In the genomic region with DNA sequence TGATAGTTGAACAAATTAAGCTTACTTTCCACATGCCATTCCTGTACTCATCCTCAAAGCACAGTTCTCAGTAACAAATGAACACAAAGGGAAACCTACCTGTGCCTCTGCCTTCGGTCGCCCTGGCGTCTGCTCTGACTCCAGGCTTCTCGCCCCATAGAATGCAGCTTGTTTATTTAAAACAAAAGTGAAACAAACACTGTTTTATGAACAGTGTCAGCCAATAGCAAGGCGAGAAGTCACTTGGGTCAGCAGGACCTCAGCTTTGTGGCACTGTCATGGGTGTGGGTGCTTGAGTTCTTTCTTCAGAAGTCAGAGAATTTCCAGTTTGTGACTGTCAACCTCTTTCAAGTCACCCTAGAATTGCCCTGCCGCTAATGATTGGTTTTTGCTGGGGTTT, we compare ENCODE assay signal across 15 mouse cellular contexts. TPM values are rescaled to one million over a fixed set of nuclear protein-coding genes. Genes with fewer than 3 reads are reported as not detected.
A peak's percentile ranks its signal among the peaks of the same experiment; 100 is the strongest.
DNase-seq lines count a peak whose midpoint lies in the region; ATAC-seq and TF ChIP-seq lines count a peak whose summit lies in the region.
"Had no signal": no experiment of that assay in that cellular context is flagged by ENCODE, and none has a peak within 500 bp of the region (broad histone marks: within the 10 kb centered on the region; RNA-seq: fewer than 3 reads in every experiment).

TSS of gene Cysltr2 (minus strand) at position 178 of the 400 bp plus-strand sequence.

- intact Hi-C loops in left cerebral cortex, postnatal 4 days (cut with DNase I) = no loop called here

- WGBS in spleen, adult 2 months = 24% methylated on average over 6 of the region's 6 CpGs
- WGBS in cerebellum, adult 2 months = 77% methylated on average over 6 of the region's 6 CpGs

- DNase-seq in spleen, adult 2 months (ENCODE audit: low read depth in 1 of 2, low spot score in 2 of 2) = peak in 1 of 2 experiments; percentile 15
- DNase-seq in spleen, postnatal 14 days (ENCODE audit: low spot score in 2 of 2) = no peak
- DNase-seq in thymus, postnatal 25 days = peak; percentile 31
- no peak for DNase-seq in cerebellum, adult 2 months
- DNase-seq in layer of hippocampus, adult 8-10 months (ENCODE audit: low spot score in 2 of 2) = no peak
- DNase-seq in left cerebral cortex, postnatal 4 days = no peak
- DNase-seq: cerebellum, postnatal 25 days had no signal

- H3K27me3 ChIP-seq in spleen, adult 2 months (ENCODE audit: control insufficient read depth, insufficient read depth, low read length) = no peaks in the 10 kb centered on the region
- H3K27me3 ChIP-seq in cerebellum, adult 2 months (ENCODE audit: control insufficient read depth, insufficient read depth, low read length) = no peaks in the 10 kb centered on the region
- H3K27me3 ChIP-seq: neural tube, embryonic 13.5 days; stomach, embryonic 15.5 days had no signal

- H3K4me3 ChIP-seq in spleen, adult 2 months (ENCODE audit: extremely low read depth, insufficient read depth, insufficient read length) = peak within 1 kb of the TSS; percentile 54
- H3K4me3 ChIP-seq in brown adipose tissue, adult 24 weeks (ENCODE audit: insufficient read depth, low read depth, low read length) = peak within 1 kb of the TSS; percentile 41
- no peak within 1 kb of the TSS for H3K4me3 ChIP-seq in cerebellum, adult 2 months (replicated peaks; ENCODE audit: insufficient read depth, low read depth, low read length)
- H3K4me3 ChIP-seq: neural tube, embryonic 13.5 days; stomach, embryonic 15.5 days had no signal

- ATAC-seq in megakaryocyte, adult 5-6 weeks (ENCODE audit: poor library complexity, severe bottlenecking) = peak; percentile 84

- no peak; the same call in 1 of the 2 replicates for TF ChIP-seq POLR2A in spleen, adult 2 months (IDR thresholded peaks at IDR 0.05; ENCODE audit: low read depth, low read length)
- TF ChIP-seq POLR2A in cerebellum, adult 2 months (IDR thresholded peaks at IDR 0.05; ENCODE audit: borderline replicate concordance, insufficient read depth, low read length) = no peak

- no peak for TF ChIP-seq CTCF in spleen, adult 2 months (IDR thresholded peaks at IDR 0.05; ENCODE audit: extremely low read depth, insufficient read depth, insufficient read length, insufficient replicate concordance)
- no peak for TF ChIP-seq CTCF in cerebellum, adult 2 months (IDR thresholded peaks at IDR 0.05; ENCODE audit: borderline replicate concordance, insufficient read depth, low read depth, low read length)

- H3K36me3 ChIP-seq in spleen, adult 2 months (ENCODE audit: control insufficient read depth, insufficient read depth, low read length) = no peaks in the 10 kb centered on the region
- H3K36me3 ChIP-seq: neural tube, embryonic 13.5 days; stomach, embryonic 15.5 days had no signal

- no peaks in the 10 kb centered on the region for H3K4me1 ChIP-seq in spleen, adult 2 months (ENCODE audit: control insufficient read depth, insufficient read depth, insufficient read length)
- no peaks in the 10 kb centered on the region for H3K4me1 ChIP-seq in brown adipose tissue, adult 24 weeks (ENCODE audit: control insufficient read depth, insufficient read depth, insufficient read length, low read length)
- H3K4me1 ChIP-seq in cerebellum, adult 2 months (ENCODE audit: control insufficient read depth, insufficient read depth, low read length) = no peaks in the 10 kb centered on the region
- H3K4me1 ChIP-seq: neural tube, embryonic 13.5 days; stomach, embryonic 15.5 days had no signal

- no peak within 1 kb of the TSS for H3K27ac ChIP-seq in spleen, adult 2 months (ENCODE audit: insufficient read depth, low read length)
- no peak within 1 kb of the TSS for H3K27ac ChIP-seq in brown adipose tissue, adult 24 weeks (replicated peaks; ENCODE audit: low read depth, low read length)
- no peak within 1 kb of the TSS for H3K27ac ChIP-seq in cerebellum, adult 2 months (ENCODE audit: insufficient read depth, low read length)
- H3K27ac ChIP-seq: neural tube, embryonic 13.5 days; stomach, embryonic 15.5 days had no signal

RNA-seq across cellular contexts. Expression of gene Cysltr2, which starts in this region (rescaled TPM):
- polyA plus RNA-seq in spleen, adult 2 months (2012; rRNA removed) = 3.8 and 3.9 TPM in 2 replicates
- 2.1 TPM in 1 of 2 replicates, not detected in the other for polyA plus RNA-seq in brown adipose tissue, adult 24 weeks (2012; ENCODE audit: insufficient read depth, insufficient read length, missing spikeins)
- 2.9 TPM in 1 of 2 replicates, not detected in the other for total RNA-seq in megakaryocyte, adult 5-6 weeks (2015)
- not detected in 2 replicates for total RNA-seq in megakaryocyte, adult 5-6 weeks (2017)
- 0.60 and 1.4 TPM in 2 replicates for polyA plus RNA-seq in cerebellum, adult 2 months (2012; rRNA removed)
- under 1 TPM in 3 of 4 experiments, not detected in 1; 0.39 to 0.73 (median 0.53) TPM for total RNA-seq in layer of hippocampus, adult 8-10 months (2022)
- total RNA-seq in left cerebral cortex, postnatal 4 days (2021) = under 1 TPM; 0.78 to 0.85 TPM
- total RNA-seq: gastrocnemius, postnatal 4 days; MEL had no signal
- polyA plus RNA-seq: heart, postnatal 0 days; limb, embryonic 11.5 days; stomach, embryonic 15.5 days had no signal
